Mouse (Mus musculus): ENCODE data around the gene Tdg.

DNA sequence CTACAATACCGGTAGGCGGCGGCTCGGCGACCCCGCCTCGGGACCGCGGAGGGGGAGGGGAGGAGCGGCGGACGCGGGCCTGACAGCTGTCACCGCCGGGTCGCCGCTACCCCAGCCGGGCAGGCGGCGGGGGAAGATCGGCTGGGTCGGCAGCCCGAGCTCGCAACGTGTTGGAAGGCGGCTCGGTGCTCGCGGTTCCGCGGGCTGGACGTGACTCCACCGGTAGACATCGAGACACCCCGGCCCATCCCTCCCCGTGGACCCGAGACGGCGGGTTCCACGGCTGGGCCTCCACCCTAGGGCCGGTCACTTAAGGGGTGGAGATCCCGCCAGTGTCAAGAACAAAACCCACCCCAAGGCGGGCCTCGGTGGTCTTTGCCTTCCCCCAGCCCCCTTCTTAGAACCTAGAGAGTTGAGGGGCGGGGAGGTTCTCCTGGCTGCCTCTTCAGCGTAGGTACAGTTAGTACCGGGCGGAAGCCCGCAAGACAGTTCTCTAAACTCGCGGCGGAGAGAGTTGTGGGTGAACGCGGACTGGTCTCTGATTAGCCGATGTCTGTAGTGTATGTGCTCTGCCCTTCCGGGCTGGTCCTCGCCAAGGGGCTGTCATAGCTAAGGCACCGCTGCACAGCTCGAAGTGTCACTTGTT, 69.8 kb downstream of the Tdg start:
- no peak for TF ChIP-seq CTCF (IDR thresholded peaks at IDR 0.05; ENCODE audit: borderline replicate concordance, insufficient read depth, low read depth, low read length)
- TF ChIP-seq POLR2A (IDR thresholded peaks at IDR 0.05; ENCODE audit: borderline replicate concordance, insufficient read depth, low read length): no peak

All from cerebellum, adult 2 months (tissue).